In genomic region chr14:118922667-118923184, GRCm38 (mm10) we compare ENCODE assay signal across 8 mouse cellular contexts. TPM values are rescaled to one million over a fixed set of nuclear protein-coding genes. Genes with fewer than 3 reads are reported as not detected.
DNase-seq lines count a peak whose midpoint lies in the region; ATAC-seq lines count a peak whose summit lies in the region.

No protein-coding gene starts in this region.

- peak overlapping the region; percentile 64 for H3K4me2 ChIP-seq in liver, embryonic 11.5 days

- peak overlapping the region; percentile 38 for H3K4me3 ChIP-seq in liver, embryonic 11.5 days (ENCODE audit: low read depth, low read length)

- peaks cover 11% of the 10 kb centered on the region for H3K4me1 ChIP-seq in liver, embryonic 11.5 days (replicated peaks; ENCODE audit: control insufficient read depth, insufficient read depth, low read length)

- H3K27me3 ChIP-seq in liver, embryonic 11.5 days (replicated peaks; ENCODE audit: control insufficient read depth, insufficient read depth, low read length): peaks cover 59% of the 10 kb centered on the region

- ATAC-seq in hematopoietic stem cell, adult 5-6 weeks (replicated peaks in 1 of 2; ENCODE audit: insufficient read depth in 1 of 2, low FRiP score in 2 of 2, low TSS enrichment in 1 of 2, low read depth in 1 of 2, poor library complexity in 2 of 2, severe bottlenecking in 2 of 2): peak; percentile 44 to 46
- peak; percentile 19; the same call in 1 of the 2 replicates for ATAC-seq in liver, embryonic 11.5 days (replicated peaks; ENCODE audit: low FRiP score)

- H3K27ac ChIP-seq in liver, embryonic 11.5 days (ENCODE audit: low read depth, low read length): no peak overlapping the region

- peak; percentile 26 for DNase-seq in adrenal gland, adult 2 months
- DNase-seq in adrenal gland, adult 8-10 months: no peak
- peak; percentile 46 for DNase-seq in CD4-positive helper T cell, adult 2 months (ENCODE audit: low read depth, low spot score)
- peak; percentile 67 for DNase-seq in embryo, embryonic 10.5 days (ENCODE audit: low spot score)
- DNase-seq in liver, embryonic 11.5 days (ENCODE audit: low spot score): peak; percentile 50
- DNase-seq in neural tube, embryonic 10.5 days (ENCODE audit: extremely low spot score, low spot score): peak; percentile 71
- DNase-seq in MN1 (ENCODE audit: low spot score): no peak

- WGBS in liver, embryonic 11.5 days: 2% methylated on average over 47 of the region's 47 CpGs

- H3K36me3 ChIP-seq in liver, embryonic 11.5 days (ENCODE audit: control insufficient read depth, insufficient read depth, low read length): no peaks in the 10 kb centered on the region

- H3K9ac ChIP-seq in liver, embryonic 11.5 days (ENCODE audit: low read depth, low read length): no peak overlapping the region

- H3K9me3 ChIP-seq in liver, embryonic 11.5 days (ENCODE audit: control insufficient read depth, low read length): no peaks in the 10 kb centered on the region

RNA-seq across cellular contexts. Expression of gene Dzip1, which starts 2.5 kb away (rescaled TPM):
- 10 to 100 TPM; 12.5 to 13.5 TPM for total RNA-seq in adrenal gland, adult 2 months (2021)
- polyA plus RNA-seq in adrenal gland, adult 2 months (2012; rRNA removed): 12.5 and 14.6 TPM in 2 replicates
- 10 to 100 TPM; 12.4 to 30.5 (median 21.7) TPM for total RNA-seq in adrenal gland, adult 8-10 months (2022)
- total RNA-seq in hematopoietic stem cell, adult 5-6 weeks (2017): 4.7 and 7.8 TPM in 2 replicates
- polyA plus RNA-seq in liver, embryonic 11.5 days (2014; fragmentation: Nextera tagmentation; extraction: Ambion mirVana): 7.2 and 7.8 TPM in 2 replicates

RNA-seq across cellular contexts. Expression of gene Dnajc3, which starts 15.1 kb away (rescaled TPM):
- 10 to 100 TPM; 62.2 to 65.2 TPM for total RNA-seq in adrenal gland, adult 2 months (2021)
- 9.6 and 12.3 TPM in 2 replicates for polyA plus RNA-seq in adrenal gland, adult 2 months (2012; rRNA removed)
- 10 to 100 TPM; 63.6 to 72.6 (median 67.7) TPM for total RNA-seq in adrenal gland, adult 8-10 months (2022)
- total RNA-seq in hematopoietic stem cell, adult 5-6 weeks (2017): 69.7 and 77.7 TPM in 2 replicates
- polyA plus RNA-seq in liver, embryonic 11.5 days (2014; fragmentation: Nextera tagmentation; extraction: Ambion mirVana): 53.7 and 54.7 TPM in 2 replicates

Comparison
In these comparisons a context has a peak if more than half of its experiments do, and no peak if none do; other contexts are left out.
1. DNase-seq: peak in adrenal gland, adult 2 months (single experiment), CD4-positive helper T cell, adult 2 months (single experiment), embryo, embryonic 10.5 days (single experiment), liver, embryonic 11.5 days (single experiment) and neural tube, embryonic 10.5 days (single experiment); none in adrenal gland, adult 8-10 months (single experiment) and MN1 (single experiment).